Mouse (Mus musculus) neural tube, embryonic 15.5 days (tissue): ENCODE measurements around the gene 1500009C09Rik. TPM values are rescaled to one million over a fixed set of nuclear protein-coding genes. Genes with fewer than 3 reads are reported as not detected.

Source experiments
- ATAC-seq: fragments of 200-750 bp; cut with Nextera tagmentation; 2 replicates; pipeline ENCODE4 v1.8.0; 2017; ENCODE audit warnings: mild to moderate bottlenecking, moderate TSS enrichment, moderate library complexity; ENCODE audit not compliant: low FRiP score
- H3K27ac ChIP-seq: fragments of 300-500 bp; sonication (generic); replicated peaks from 2 replicates; pipeline ENCODE4 v1.5.1; 2015; ENCODE audit warnings: mild to moderate bottlenecking, inconsistent platforms
- H3K27me3 ChIP-seq: fragments of 300-500 bp; sonication (generic); replicated peaks from 2 replicates; pipeline ENCODE4 v1.6.1; 2015; ENCODE audit warnings: inconsistent platforms
- H3K36me3 ChIP-seq: fragments of 300-500 bp; sonication (generic); 2 replicates; pipeline ENCODE4 v1.6.1; 2015; ENCODE audit warnings: inconsistent platforms
- H3K4me1 ChIP-seq: fragments of 300-500 bp; sonication (generic); 2 replicates; pipeline ENCODE4 v1.6.1; 2015; ENCODE audit warnings: inconsistent platforms
- H3K4me2 ChIP-seq: fragments of 300-500 bp; sonication (generic); 2 replicates; pipeline ENCODE4 v1.6.1; 2015; ENCODE audit warnings: inconsistent platforms, mild to moderate bottlenecking, moderate library complexity
- H3K4me3 ChIP-seq: fragments of 300-500 bp; sonication (generic); replicated peaks from 2 replicates; pipeline ENCODE4 v1.5.1; 2015; ENCODE audit warnings: mild to moderate bottlenecking, inconsistent platforms
- H3K9ac ChIP-seq: fragments of 300-500 bp; sonication (generic); replicated peaks from 2 replicates; pipeline ENCODE4 v1.6.1; 2015; ENCODE audit warnings: mild to moderate bottlenecking, inconsistent platforms
- H3K9me3 ChIP-seq: fragments of 300-500 bp; sonication (generic); replicated peaks from 2 replicates; pipeline ENCODE4 v1.6.1; 2016; ENCODE audit warnings: inconsistent platforms
- WGBS: fragments of 180-500 bp; shearing (Covaris S2); methylation state at CpG from one replicate; pipeline ENCODE4 v1.1.7; 2015; ENCODE audit warnings: mixed read lengths; 5-methylcytosine and 5-hydroxymethylcytosine counted together
- polyA plus RNA-seq: library from polyadenylated mRNA; unstranded; fragments of >200 nt; fragmentation: Nextera tagmentation; extraction: Ambion mirVana; gene quantifications from 2 replicates; pipeline ENCODE4 v1.2.1, GENCODE M21; 2015

1500009C09Rik gene
- polyA plus RNA-seq, 1 experiment from 2014 or later, result 18.4 TPM

DNA sequence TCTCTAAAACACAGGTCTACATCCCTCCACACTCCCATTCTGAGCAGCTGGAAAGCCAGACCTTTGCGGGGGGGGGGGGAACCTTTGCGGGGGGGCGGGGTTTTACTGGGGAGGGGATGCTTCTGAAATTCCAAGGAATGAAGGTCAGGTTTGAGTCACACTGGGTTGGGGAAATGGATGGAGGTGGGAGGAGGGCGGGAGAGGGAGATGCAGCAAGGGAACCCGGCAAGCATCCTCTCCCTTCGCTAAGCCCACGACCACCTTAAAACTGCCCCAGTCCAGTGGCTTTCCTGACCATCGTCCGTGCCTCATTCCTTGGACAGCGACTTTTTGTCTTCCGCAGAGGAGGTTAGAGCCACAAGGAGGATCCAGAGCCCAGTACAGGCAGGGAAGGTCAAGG, 40.9 kb upstream of the 1500009C09Rik start:
- Histone ChIP-seq H3K4me3 (peak overlapping the region; percentile 49), H3K9ac (peak overlapping the region; percentile 44; the same call in 1 of the 2 replicates), H3K4me1 (peaks cover 39% of the 10 kb centered on the region), H3K27ac (no peak overlapping the region), H3K4me2 (peak overlapping the region; percentile 72), H3K36me3 (no peaks in the 10 kb centered on the region), H3K27me3 (peaks cover 91% of the 10 kb centered on the region), H3K9me3 (no peaks in the 10 kb centered on the region)
- ATAC-seq, result no peak
- under 1% methylated on average over 11 of the region's 11 CpGs for WGBS

- H3K4me3 ChIP-seq, result peak overlapping the region; percentile 49
- H3K36me3 ChIP-seq, result no peaks in the 10 kb centered on the region
- peaks cover 88% of the 10 kb centered on the region for H3K27me3 ChIP-seq
- H3K27ac ChIP-seq, result no peak overlapping the region; the same call in 1 of the 2 replicates
- peak; percentile 56 for ATAC-seq
- peaks cover 39% of the 10 kb centered on the region for H3K4me1 ChIP-seq
- H3K4me2 ChIP-seq, result peak overlapping the region; percentile 72
- peak overlapping the region; percentile 44 for H3K9ac ChIP-seq
- under 1% methylated on average over 103 of the region's 112 CpGs for WGBS
- H3K9me3 ChIP-seq, result no peaks in the 10 kb centered on the region
Measured at GRCm38 (mm10) chr15:82211911-82212751, 40.1 kb upstream of the 1500009C09Rik start.

DNA sequence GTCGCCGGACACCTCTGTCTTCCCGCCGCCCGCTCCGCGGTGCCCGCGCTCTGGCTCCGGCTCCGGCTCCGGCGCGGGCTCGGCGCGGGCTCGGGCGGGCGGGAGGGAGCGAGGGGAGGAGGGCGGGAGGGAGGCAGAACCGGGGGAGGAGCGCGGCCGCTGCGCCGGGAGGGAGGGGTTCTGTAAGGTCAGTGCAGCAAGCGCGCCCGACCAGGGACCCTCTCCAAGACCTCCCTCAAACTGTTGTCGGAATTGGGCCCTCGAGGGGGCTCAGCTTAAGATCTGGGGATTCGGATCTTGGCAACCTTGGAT, 39.5 kb upstream of the 1500009C09Rik start, which contains the start of gene Shisa8:
Gene Shisa8, minus strand, starts transcription at position 64 of the 312 bp plus-strand sequence.
- 0% methylated on average over 22 of the region's 34 CpGs for WGBS
- H3K27me3 ChIP-seq, result peaks cover 85% of the 10 kb centered on the region
- peak; percentile 39 for ATAC-seq

GRCm38 (mm10) chr15:82213222-82213621, 39.0 kb upstream of the 1500009C09Rik start:
- WGBS, result 6% methylated on average over 4 of the region's 4 CpGs
- peak overlapping the region; percentile 72; the same call in 1 of the 2 replicates for H3K4me2 ChIP-seq

More for the DNA sequence above, 39.5 kb upstream of the 1500009C09Rik start, which contains the start of gene Shisa8:
- H3K9me3 ChIP-seq, result no peaks in the 10 kb centered on the region
- no peak within 1 kb of the TSS; the same call in 1 of the 2 replicates for H3K27ac ChIP-seq
- peak within 1 kb of the TSS; percentile 49 for H3K4me3 ChIP-seq
- H3K4me2 ChIP-seq, result peak within 1 kb of the TSS; percentile 72
- no peaks in the 10 kb centered on the region for H3K36me3 ChIP-seq
- H3K9ac ChIP-seq, result peak within 1 kb of the TSS; percentile 44
- H3K4me1 ChIP-seq, result peaks cover 35% of the 10 kb centered on the region

GRCm38 (mm10) chr15:82215332-82216046, 36.7 kb upstream of the 1500009C09Rik start:
- Histone ChIP-seq H3K27me3 (peaks cover 59% of the 10 kb centered on the region), H3K4me2 (no peak overlapping the region), H3K27ac (no peak overlapping the region), H3K9ac (no peak overlapping the region), H3K4me1 (peaks cover 32% of the 10 kb centered on the region), H3K36me3 (no peaks in the 10 kb centered on the region), H3K4me3 (no peak overlapping the region), H3K9me3 (no peaks in the 10 kb centered on the region)
- WGBS, result 37% methylated on average over 11 of the region's 11 CpGs
- no peak for ATAC-seq

More at GRCm38 (mm10) chr15:82213222-82213621, 39.0 kb upstream of the 1500009C09Rik start:
- Histone ChIP-seq H3K36me3 (no peaks in the 10 kb centered on the region), H3K27me3 (peaks cover 79% of the 10 kb centered on the region), H3K4me1 (peaks cover 32% of the 10 kb centered on the region), H3K4me3 (0 out of 2 replicates have a peak overlapping the region, but pooled peaks have one; percentile 49), H3K27ac (no peak overlapping the region), H3K9me3 (no peaks in the 10 kb centered on the region), H3K9ac (0 out of 2 replicates have a peak overlapping the region, but pooled peaks have one; percentile 44)
- ATAC-seq, result no peak

- H3K4me1 ChIP-seq, result peaks cover 32% of the 10 kb centered on the region
- no peak overlapping the region for H3K27ac ChIP-seq
- no peak overlapping the region for H3K4me2 ChIP-seq
- no peak overlapping the region for H3K4me3 ChIP-seq
- no peak overlapping the region; the same call in 1 of the 2 replicates for H3K9ac ChIP-seq
- no peak for ATAC-seq
- 50% methylated on average over 20 of the region's 20 CpGs for WGBS
- no peaks in the 10 kb centered on the region for H3K36me3 ChIP-seq
- H3K27me3 ChIP-seq, result peaks cover 52% of the 10 kb centered on the region
- no peaks in the 10 kb centered on the region for H3K9me3 ChIP-seq
Measured at GRCm38 (mm10) chr15:82216142-82216827, 35.9 kb upstream of the 1500009C09Rik start.

GRCm38 (mm10) chr15:82217039-82217438, 35.2 kb upstream of the 1500009C09Rik start:
- WGBS, result 12% methylated on average over 7 of the region's 7 CpGs
- peaks cover 24% of the 10 kb centered on the region for H3K4me1 ChIP-seq
- H3K4me2 ChIP-seq, result no peak overlapping the region
- H3K27me3 ChIP-seq, result peaks cover 45% of the 10 kb centered on the region
- H3K27ac ChIP-seq, result no peak overlapping the region
- H3K9ac ChIP-seq, result no peak overlapping the region
- no peak overlapping the region for H3K4me3 ChIP-seq
- no peaks in the 10 kb centered on the region for H3K9me3 ChIP-seq
- no peak for ATAC-seq
- no peaks in the 10 kb centered on the region for H3K36me3 ChIP-seq

GRCm38 (mm10) chr15:82217980-82218379, 34.2 kb upstream of the 1500009C09Rik start:
- Histone ChIP-seq H3K9me3 (no peaks in the 10 kb centered on the region), H3K27me3 (peaks cover 38% of the 10 kb centered on the region)
- WGBS, result 30% methylated on average over 9 of the region's 9 CpGs

DNA sequence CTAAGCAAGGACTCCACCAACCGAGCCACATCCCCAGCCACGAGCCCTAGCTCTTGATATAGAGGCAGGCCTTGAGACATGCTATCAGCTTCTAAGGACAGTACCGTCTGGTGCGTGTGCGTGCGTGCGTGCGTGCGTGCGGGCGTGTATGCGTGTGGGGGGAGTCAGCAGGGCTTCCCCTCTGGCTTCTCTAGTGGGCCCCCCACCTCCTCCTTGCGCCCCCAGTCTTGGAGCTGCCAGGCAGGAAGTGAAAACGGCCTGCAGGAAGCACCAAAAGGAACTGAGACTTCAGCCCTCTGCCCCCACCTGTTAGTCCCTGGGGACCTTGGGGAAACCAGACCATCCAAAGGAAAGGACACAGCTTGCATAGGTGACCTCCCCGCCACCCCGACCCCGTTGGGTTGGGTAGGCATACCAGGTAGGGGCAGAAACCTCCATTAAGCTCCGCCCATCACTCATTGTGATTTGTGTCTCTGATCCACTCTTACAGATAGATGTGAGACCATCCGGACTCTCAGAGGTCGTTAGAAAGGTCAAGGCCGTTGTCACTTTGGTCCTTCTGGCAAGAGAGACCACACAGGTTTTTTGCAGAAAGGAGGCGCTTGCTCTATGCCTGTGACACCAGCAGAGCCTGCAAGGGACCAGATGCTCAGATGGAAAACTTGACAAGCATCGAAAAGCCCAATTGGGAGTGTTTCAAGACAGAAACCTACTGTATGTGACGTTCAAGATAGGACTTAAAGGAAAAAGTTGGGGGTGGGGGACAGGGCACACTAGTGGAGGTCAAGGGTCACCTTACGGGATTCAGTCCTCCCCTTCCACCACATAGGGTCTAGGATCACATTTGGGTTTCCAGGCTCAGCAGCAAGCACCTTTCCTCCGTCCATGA, 33.2 kb upstream of the 1500009C09Rik start:
- Histone ChIP-seq H3K4me1 (peaks cover 20% of the 10 kb centered on the region), H3K27ac (no peak overlapping the region), H3K9me3 (no peaks in the 10 kb centered on the region), H3K4me3 (no peak overlapping the region), H3K4me2 (no peak overlapping the region), H3K27me3 (peaks cover 34% of the 10 kb centered on the region), H3K36me3 (no peaks in the 10 kb centered on the region), H3K9ac (no peak overlapping the region)
- no peak for ATAC-seq
- WGBS, result 81% methylated on average over 26 of the region's 26 CpGs

More at GRCm38 (mm10) chr15:82217980-82218379, 34.2 kb upstream of the 1500009C09Rik start:
- Histone ChIP-seq H3K4me1 (peaks cover 15% of the 10 kb centered on the region), H3K36me3 (no peaks in the 10 kb centered on the region), H3K9ac (no peak overlapping the region), H3K4me3 (no peak overlapping the region), H3K4me2 (no peak overlapping the region), H3K27ac (no peak overlapping the region)
- no peak for ATAC-seq

- no peak for ATAC-seq
- no peaks in the 10 kb centered on the region for H3K9me3 ChIP-seq
- 75% methylated on average over 11 of the region's 12 CpGs for WGBS
- no peak overlapping the region for H3K4me2 ChIP-seq
- H3K4me3 ChIP-seq, result no peak overlapping the region
- no peak overlapping the region for H3K9ac ChIP-seq
- no peaks in the 10 kb centered on the region for H3K36me3 ChIP-seq
- H3K27me3 ChIP-seq, result peaks cover 35% of the 10 kb centered on the region
- H3K4me1 ChIP-seq, result peaks cover 27% of the 10 kb centered on the region
- H3K27ac ChIP-seq, result no peak overlapping the region
Measured at GRCm38 (mm10) chr15:82220003-82220675, 32.1 kb upstream of the 1500009C09Rik start.
